11 mouse cellular contexts compared by ENCODE assay signal in genomic region chr5:113043531-113043930, GRCm38 (mm10). TPM values are rescaled to one million over a fixed set of nuclear protein-coding genes. Genes with fewer than 3 reads are reported as not detected.
A peak's percentile ranks its signal among the peaks of the same experiment; 100 is the strongest.
DNase-seq lines count a peak whose midpoint lies in the region; TF ChIP-seq lines count a peak whose summit lies in the region.
"Had no signal": no experiment of that assay in that cellular context is flagged by ENCODE, and none has a peak within 500 bp of the region (broad histone marks: within the 10 kb centered on the region; RNA-seq: fewer than 3 reads in every experiment).

No protein-coding gene starts in this region.

- intact Hi-C loops in gastrocnemius, adult 2 months (cut with DNase I): no loop called here

- H3K27ac ChIP-seq in gastrocnemius, adult 2 months: peak overlapping the region; percentile 41
- H3K27ac ChIP-seq: embryonic facial prominence, embryonic 13.5 days; kidney, postnatal 0 days; lung, embryonic 15.5 days had no signal

- H3K4me3 ChIP-seq in gastrocnemius, adult 2 months: no peak overlapping the region
- H3K4me3 ChIP-seq: embryonic facial prominence, embryonic 13.5 days; lung, embryonic 15.5 days had no signal

- peak; percentile 18 to 29 for DNase-seq in adrenal gland, adult 18-20 months (ENCODE audit: low spot score in 2 of 2)
- peak; percentile 79 for DNase-seq in adrenal gland, postnatal 10 days
- DNase-seq in gastrocnemius, adult 2 months: peak; percentile 85
- DNase-seq in layer of hippocampus, adult 8-10 months (ENCODE audit: low spot score in 2 of 2): peak; percentile 63 to 82
- no peak for DNase-seq in spleen, postnatal 10 days (ENCODE audit: low spot score in 2 of 2)
- DNase-seq in thymus, postnatal 4 days: no peak
- no peak for DNase-seq in kidney, adult 9 months

- TF ChIP-seq CTCF in gastrocnemius, adult 2 months (IDR thresholded peaks at IDR 0.05): no peak

RNA-seq across cellular contexts. Expression of gene Crybb2, which starts 26.4 kb away (rescaled TPM):
- not detected for total RNA-seq in adrenal gland, adult 18-20 months (2021)
- not detected for total RNA-seq in adrenal gland, postnatal 10 days (2021)
- not detected for total RNA-seq in gastrocnemius, adult 2 months (2021)
- total RNA-seq in layer of hippocampus, adult 8-10 months (2022): not detected
- total RNA-seq: neutrophil, adult 5-6 weeks had no signal

RNA-seq across cellular contexts. Expression of gene Grk3, which starts 27.9 kb away (rescaled TPM):
- 10 to 100 TPM; 20.4 to 29.2 TPM for total RNA-seq in adrenal gland, adult 18-20 months (2021)
- 10 to 100 TPM; 30.9 to 45.9 TPM for total RNA-seq in adrenal gland, postnatal 10 days (2021)
- 1 to 10 TPM; 4.6 to 5.0 TPM for total RNA-seq in gastrocnemius, adult 2 months (2021)
- total RNA-seq in layer of hippocampus, adult 8-10 months (2022): 100 to 1,000 TPM in 1 of 4 experiments, 10 to 100 TPM in 3; 72.2 to 102 (median 84.2) TPM

RNA-seq across cellular contexts. Expression of gene Crybb3, which starts 37.9 kb away (rescaled TPM):
- total RNA-seq in adrenal gland, adult 18-20 months (2021): 1 to 10 TPM in 1 of 2 experiments, under 1 TPM in 1; 0.50 to 1.3 TPM
- total RNA-seq in adrenal gland, postnatal 10 days (2021): 1 to 10 TPM; 1.1 to 1.5 TPM
- 1 to 10 TPM in 1 of 2 experiments, under 1 TPM in 1; 0.79 to 1.0 TPM for total RNA-seq in gastrocnemius, adult 2 months (2021)
- 1 to 10 TPM; 1.7 to 3.1 (median 2.0) TPM for total RNA-seq in layer of hippocampus, adult 8-10 months (2022)
- total RNA-seq: neutrophil, adult 5-6 weeks had no signal

Comparison
In these comparisons a context has a peak if more than half of its experiments do, and no peak if none do; other contexts are left out.
1. DNase-seq: peak in adrenal gland, adult 18-20 months (2 of 2), adrenal gland, postnatal 10 days (single experiment), gastrocnemius, adult 2 months (single experiment) and layer of hippocampus, adult 8-10 months (2 of 2); none in spleen, postnatal 10 days (0 of 2), thymus, postnatal 4 days (single experiment) and kidney, adult 9 months (single experiment).